Mouse (Mus musculus) forebrain, embryonic 14.5 days (tissue): ENCODE results near the gene D930020B18Rik. TPM values are rescaled to one million over a fixed set of nuclear protein-coding genes. Genes with fewer than 3 reads are reported as not detected.

ENCODE experiments used
- ATAC-seq: fragments of 200-750 bp; cut with Nextera tagmentation; 2 replicates; pipeline ENCODE4 v1.8.0; 2017; ENCODE audit warnings: mild to moderate bottlenecking, moderate library complexity
- DNase-seq: peaks from one replicate; pipeline ENCODE4 v3.0.0-alpha.2; 2015; ENCODE audit warnings: low spot score
- H3K27ac ChIP-seq: fragments of 300-500 bp; sonication (generic); 2 replicates; pipeline ENCODE4 v1.5.1; 2014; ENCODE audit warnings: low read depth, mild to moderate bottlenecking, control low read depth, low read length, moderate library complexity
- H3K27me3 ChIP-seq: fragments of 300-500 bp; sonication (generic); replicated peaks from 2 replicates; pipeline ENCODE4 v1.6.1; 2014; ENCODE audit warnings: low read length, control low read depth, mixed read lengths; ENCODE audit not compliant: control insufficient read depth, insufficient read depth
- H3K36me3 ChIP-seq: fragments of 300-500 bp; sonication (generic); 2 replicates; pipeline ENCODE4 v1.6.1; 2014; ENCODE audit warnings: low read length, control low read depth; ENCODE audit not compliant: control insufficient read depth, insufficient read depth
- H3K4me1 ChIP-seq: fragments of 300-500 bp; sonication (generic); 2 replicates; pipeline ENCODE4 v1.6.1; 2014; ENCODE audit warnings: antibody characterized with exemption, low read length, control low read depth; ENCODE audit not compliant: control insufficient read depth, insufficient read depth
- H3K4me2 ChIP-seq: fragments of 300-500 bp; sonication (generic); 2 replicates; pipeline ENCODE4 v1.6.1; 2014; ENCODE audit warnings: mild to moderate bottlenecking, control low read depth, low read length
- H3K4me3 ChIP-seq: fragments of 300-500 bp; sonication (generic); 2 replicates; pipeline ENCODE4 v1.5.1; 2014; ENCODE audit warnings: low read depth, low read length, control low read depth
- H3K9ac ChIP-seq: fragments of 300-500 bp; sonication (generic); 2 replicates; pipeline ENCODE4 v1.6.1; 2014; ENCODE audit warnings: mild to moderate bottlenecking, low read length, control low read depth, moderate library complexity
- H3K9me3 ChIP-seq: fragments of 300-500 bp; sonication (generic); replicated peaks from 2 replicates; pipeline ENCODE4 v1.6.1; 2016; ENCODE audit warnings: low read length, control low read depth, mixed read lengths; ENCODE audit not compliant: control insufficient read depth
- WGBS: fragments of 180-500 bp; shearing (Covaris S2); extraction: QIAGEN DNeasy Blood & Tissue Kit; methylation state at CpG from one replicate; pipeline ENCODE4 v1.1.7; 2014; 5-methylcytosine and 5-hydroxymethylcytosine counted together
- polyA plus RNA-seq: library from polyadenylated mRNA; unstranded; fragments of >200 nt; fragmentation: Nextera tagmentation; extraction: Ambion mirVana; gene quantifications from 2 replicates; pipeline ENCODE4 v1.2.1, GENCODE M21; 2014

The D930020B18Rik gene
- polyA plus RNA-seq, 1 experiment from 2014 or later, result 0.18 TPM

DNA sequence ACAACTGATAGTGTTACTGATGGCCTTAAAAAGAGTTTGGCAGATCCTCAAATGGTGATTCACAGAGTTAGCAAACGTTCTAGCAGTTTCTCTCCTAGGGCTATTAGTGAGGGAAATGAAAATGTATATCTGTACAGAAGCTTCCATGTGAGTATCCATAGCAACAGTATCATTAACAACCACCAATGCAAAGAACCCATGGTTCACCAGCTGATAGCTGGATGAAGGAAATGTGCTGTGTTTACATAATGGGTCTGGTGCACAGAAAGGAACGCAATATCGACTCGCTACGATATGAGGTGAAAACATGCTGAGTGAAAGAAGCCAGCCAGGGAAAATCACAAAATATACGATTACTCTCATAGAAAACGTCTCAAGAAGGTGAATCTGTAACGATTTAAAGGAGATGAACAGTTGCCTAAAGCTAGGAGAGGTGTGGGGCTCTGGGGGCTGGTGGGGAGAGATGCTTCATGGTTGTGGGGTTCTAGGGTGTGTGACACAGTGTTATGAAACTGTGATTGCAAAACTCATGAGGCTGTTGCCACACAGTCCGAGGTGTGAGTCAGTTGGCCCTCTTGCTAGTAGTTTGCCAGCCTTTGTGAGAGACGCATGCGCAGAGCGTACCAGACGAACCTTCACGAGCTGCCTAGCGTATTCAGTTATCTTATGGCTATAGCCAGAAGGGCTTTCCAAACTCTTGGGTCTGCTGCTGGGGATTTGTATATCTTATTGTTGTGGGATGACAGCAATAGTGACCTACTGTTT lies 64.2 kb downstream of the D930020B18Rik start:
- H3K4me1 ChIP-seq, result no peaks in the 10 kb centered on the region
- no peak overlapping the region for H3K27ac ChIP-seq
- H3K27me3 ChIP-seq, result no peaks in the 10 kb centered on the region
- no peaks in the 10 kb centered on the region for H3K36me3 ChIP-seq
- DNase-seq (no peak), ATAC-seq (no peak)
- H3K9me3 ChIP-seq, result no peaks in the 10 kb centered on the region
- H3K4me2 ChIP-seq, result no peak overlapping the region
- no peak overlapping the region for H3K9ac ChIP-seq
- 87% methylated on average over 15 of the region's 15 CpGs for WGBS
- H3K4me3 ChIP-seq, result no peak overlapping the region

GRCm38 (mm10) chr10:121716862-121717261 lies 75.5 kb downstream of the D930020B18Rik start:
- DNase-seq (no peak), ATAC-seq (no peak)
- Histone ChIP-seq H3K9me3 (no peaks in the 10 kb centered on the region), H3K27me3 (no peaks in the 10 kb centered on the region), H3K36me3 (no peaks in the 10 kb centered on the region), H3K4me1 (no peaks in the 10 kb centered on the region), H3K4me2 (no peak overlapping the region), H3K9ac (no peak overlapping the region), H3K27ac (no peak overlapping the region), H3K4me3 (no peak overlapping the region)

DNA sequence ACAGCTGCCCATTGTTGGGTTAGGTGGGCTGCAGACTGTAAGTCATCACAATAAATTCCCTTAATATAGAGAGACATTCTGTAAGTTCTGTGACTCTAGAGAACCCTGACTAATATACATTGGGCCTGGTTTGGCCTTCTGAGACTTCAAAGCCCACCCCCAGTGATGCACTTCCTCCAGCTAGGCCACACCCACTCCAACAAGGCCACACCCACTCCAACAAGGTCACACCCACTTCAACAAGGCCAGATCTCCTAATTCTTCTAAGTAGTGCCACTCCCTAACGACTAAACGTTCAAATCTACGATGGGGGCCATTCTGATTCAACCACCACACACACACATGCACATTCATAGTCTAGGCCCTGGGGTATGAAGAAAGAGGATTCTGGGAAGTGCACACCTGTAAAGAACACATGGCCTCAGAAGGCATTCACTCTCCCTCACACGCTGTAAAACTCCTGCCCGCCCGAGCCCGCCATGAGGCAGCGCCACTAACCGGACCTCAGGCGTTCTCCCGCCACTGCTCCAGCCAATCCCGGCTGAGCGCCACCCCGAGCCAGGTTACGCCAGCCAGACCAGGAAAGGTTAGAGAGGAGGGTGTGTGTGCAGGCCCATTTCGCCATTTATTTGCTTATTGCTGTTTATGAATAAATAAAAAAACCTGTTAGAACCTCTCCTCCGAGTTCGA lies 77.7 kb downstream of the D930020B18Rik start:
- no peak overlapping the region for H3K27ac ChIP-seq
- WGBS, result 94% methylated on average over 18 of the region's 18 CpGs
- H3K9me3 ChIP-seq, result no peaks in the 10 kb centered on the region
- H3K4me2 ChIP-seq, result no peak overlapping the region
- no peaks in the 10 kb centered on the region for H3K36me3 ChIP-seq
- DNase-seq (no peak), ATAC-seq (no peak)
- no peak overlapping the region for H3K9ac ChIP-seq
- no peaks in the 10 kb centered on the region for H3K27me3 ChIP-seq
- H3K4me1 ChIP-seq, result no peaks in the 10 kb centered on the region
- H3K4me3 ChIP-seq, result no peak overlapping the region

DNA sequence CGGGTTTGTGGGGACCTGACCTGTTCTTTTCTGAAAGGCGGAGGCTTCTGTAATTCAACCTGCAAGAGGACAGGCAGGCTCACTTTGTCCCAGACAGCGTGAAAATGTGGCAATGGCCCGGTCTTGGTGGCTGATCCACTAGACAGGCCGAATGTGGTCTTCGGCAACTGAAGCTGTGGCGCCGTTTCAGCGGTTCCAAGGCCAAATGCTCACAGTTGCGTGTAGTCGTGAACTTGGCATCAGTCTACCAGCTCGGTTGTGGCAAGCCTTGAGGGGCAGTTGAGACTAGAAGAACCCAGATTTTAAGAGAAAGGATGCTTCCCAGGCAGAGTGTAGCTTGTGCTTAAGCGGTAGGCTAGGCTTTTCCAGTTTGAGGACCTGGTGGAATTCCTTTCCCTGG lies 79.3 kb downstream of the D930020B18Rik start:
- H3K4me3 ChIP-seq, result no peak overlapping the region
- H3K9ac ChIP-seq, result no peak overlapping the region
- H3K4me1 ChIP-seq, result no peaks in the 10 kb centered on the region
- H3K9me3 ChIP-seq, result no peaks in the 10 kb centered on the region
- no peaks in the 10 kb centered on the region for H3K36me3 ChIP-seq
- 97% methylated on average over 13 of the region's 13 CpGs for WGBS
- no peak overlapping the region for H3K27ac ChIP-seq
- ATAC-seq, result no peak
- no peak for DNase-seq
- no peak overlapping the region for H3K4me2 ChIP-seq
- H3K27me3 ChIP-seq, result no peaks in the 10 kb centered on the region

DNA sequence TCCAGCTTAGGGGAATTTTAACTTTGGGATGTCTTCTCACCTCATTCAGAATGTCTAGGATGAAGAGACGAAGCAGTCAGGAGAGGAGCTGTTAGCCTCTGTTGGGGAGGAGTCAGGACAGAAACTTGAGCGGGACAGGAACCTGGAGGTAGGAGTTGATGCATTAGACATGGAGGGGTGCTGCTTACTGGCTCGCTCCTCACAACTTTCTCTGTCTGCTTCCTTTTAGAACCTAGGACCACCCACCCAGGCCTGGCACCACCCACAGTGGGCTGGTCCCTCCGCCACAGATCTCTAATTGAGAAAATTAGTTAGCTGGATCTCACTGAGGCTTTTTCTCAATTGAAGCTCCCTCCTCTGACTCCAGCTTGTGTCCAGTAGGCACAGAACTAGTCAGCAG lies 85.1 kb downstream of the D930020B18Rik start:
- 63% methylated on average over 4 of the region's 4 CpGs for WGBS

DNA sequence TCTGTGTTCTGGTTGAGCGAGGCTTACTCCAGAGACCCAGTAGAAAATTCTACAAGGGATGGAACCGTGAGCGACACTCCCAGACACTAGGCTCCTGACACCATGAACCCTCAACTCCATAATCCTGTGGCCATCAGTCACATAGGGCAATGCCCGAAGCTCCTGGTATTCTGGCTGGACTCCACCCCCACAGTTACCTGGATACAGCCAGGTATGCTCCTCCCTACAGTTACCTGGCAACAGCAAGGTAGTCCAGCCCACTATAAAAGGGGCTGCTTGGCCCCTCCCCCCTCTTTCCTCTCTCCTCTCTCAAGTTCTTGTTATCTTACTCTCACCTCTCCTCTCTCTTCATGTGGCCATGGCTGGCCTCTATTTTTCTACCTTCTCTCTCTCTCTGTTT lies 85.8 kb downstream of the D930020B18Rik start:
- ATAC-seq, result no peak
- no peaks in the 10 kb centered on the region for H3K9me3 ChIP-seq
- H3K36me3 ChIP-seq, result no peaks in the 10 kb centered on the region
- H3K4me1 ChIP-seq, result no peaks in the 10 kb centered on the region
- DNase-seq, result no peak
- H3K9ac ChIP-seq, result no peak overlapping the region
- H3K4me3 ChIP-seq, result no peak overlapping the region
- 75% methylated on average over 4 of the region's 4 CpGs for WGBS
- H3K4me2 ChIP-seq, result no peak overlapping the region
- no peak overlapping the region for H3K27ac ChIP-seq
- no peaks in the 10 kb centered on the region for H3K27me3 ChIP-seq

More for the DNA sequence above, 85.1 kb downstream of the D930020B18Rik start:
- Histone ChIP-seq H3K4me3 (no peak overlapping the region), H3K36me3 (no peaks in the 10 kb centered on the region), H3K4me1 (no peaks in the 10 kb centered on the region), H3K9ac (no peak overlapping the region), H3K27me3 (no peaks in the 10 kb centered on the region), H3K9me3 (no peaks in the 10 kb centered on the region), H3K27ac (no peak overlapping the region), H3K4me2 (no peak overlapping the region)
- ATAC-seq (no peak), DNase-seq (no peak)

- DNase-seq, result no peak
- Histone ChIP-seq H3K9me3 (no peaks in the 10 kb centered on the region), H3K36me3 (no peaks in the 10 kb centered on the region), H3K27me3 (no peaks in the 10 kb centered on the region), H3K4me2 (no peak overlapping the region), H3K4me1 (no peaks in the 10 kb centered on the region), H3K27ac (no peak overlapping the region), H3K4me3 (no peak overlapping the region), H3K9ac (no peak overlapping the region)
- WGBS, result 97% methylated on average over 4 of the region's 4 CpGs
- no peak for ATAC-seq
Observed at GRCm38 (mm10) chr10:121728226-121728625, 86.8 kb downstream of the D930020B18Rik start.

GRCm38 (mm10) chr10:121731048-121731725 lies 89.8 kb downstream of the D930020B18Rik start:
- DNase-seq (no peak), ATAC-seq (no peak)
- Histone ChIP-seq H3K4me1 (no peaks in the 10 kb centered on the region), H3K9ac (no peak overlapping the region), H3K36me3 (no peaks in the 10 kb centered on the region), H3K9me3 (no peaks in the 10 kb centered on the region), H3K27ac (no peak overlapping the region), H3K27me3 (no peaks in the 10 kb centered on the region), H3K4me3 (no peak overlapping the region), H3K4me2 (no peak overlapping the region)
- 92% methylated on average over 8 of the region's 8 CpGs for WGBS

GRCm38 (mm10) chr10:121732542-121732941 lies 91.2 kb downstream of the D930020B18Rik start:
- Histone ChIP-seq H3K9ac (no peak overlapping the region), H3K9me3 (no peaks in the 10 kb centered on the region), H3K27ac (no peak overlapping the region), H3K4me3 (no peak overlapping the region), H3K27me3 (no peaks in the 10 kb centered on the region), H3K4me2 (no peak overlapping the region), H3K4me1 (no peaks in the 10 kb centered on the region), H3K36me3 (no peaks in the 10 kb centered on the region)
- WGBS, result 81% methylated on average over 9 of the region's 9 CpGs
- peak; percentile 10 for DNase-seq
- ATAC-seq, result no peak
